Mouse (Mus musculus) midbrain, embryonic 15.5 days (tissue): ENCODE results near the gene Mlx. TPM values are rescaled to one million over a fixed set of nuclear protein-coding genes. Genes with fewer than 3 reads are reported as not detected.

ENCODE experiments used
- ATAC-seq: fragments of 200-750 bp; cut with Nextera tagmentation; replicated peaks from 2 replicates; pipeline ENCODE4 v1.8.0; 2017; ENCODE audit warnings: moderate TSS enrichment
- H3K27ac ChIP-seq: fragments of 300-500 bp; sonication (generic); 2 replicates; pipeline ENCODE4 v1.5.1; 2015; ENCODE audit warnings: mild to moderate bottlenecking, inconsistent platforms
- H3K27me3 ChIP-seq: fragments of 300-500 bp; sonication (generic); replicated peaks from 2 replicates; pipeline ENCODE4 v1.6.1; 2015; ENCODE audit warnings: inconsistent platforms
- H3K36me3 ChIP-seq: fragments of 300-500 bp; sonication (generic); replicated peaks from 2 replicates; pipeline ENCODE4 v1.6.1; 2015; ENCODE audit warnings: inconsistent platforms
- H3K4me1 ChIP-seq: fragments of 300-500 bp; sonication (generic); 2 replicates; pipeline ENCODE4 v1.6.1; 2015; ENCODE audit warnings: inconsistent platforms
- H3K4me2 ChIP-seq: fragments of 300-500 bp; sonication (generic); 2 replicates; pipeline ENCODE4 v1.6.1; 2015; ENCODE audit warnings: inconsistent platforms, mild to moderate bottlenecking, moderate library complexity
- H3K4me3 ChIP-seq: fragments of 300-500 bp; sonication (generic); 2 replicates; pipeline ENCODE4 v1.5.1; 2015; ENCODE audit warnings: mild to moderate bottlenecking, inconsistent platforms
- H3K9ac ChIP-seq: fragments of 300-500 bp; sonication (generic); 2 replicates; pipeline ENCODE4 v1.6.1; 2015; ENCODE audit warnings: mild to moderate bottlenecking, inconsistent platforms
- H3K9me3 ChIP-seq: fragments of 300-500 bp; sonication (generic); 2 replicates; pipeline ENCODE4 v1.6.1; 2016; ENCODE audit warnings: inconsistent platforms
- WGBS: fragments of 180-500 bp; shearing (Covaris S2); methylation state at CpG from one replicate; pipeline ENCODE4 v1.1.7; 2015; ENCODE audit warnings: mixed read lengths; 5-methylcytosine and 5-hydroxymethylcytosine counted together
- polyA plus RNA-seq: library from polyadenylated mRNA; unstranded; fragments of >200 nt; fragmentation: Nextera tagmentation; extraction: Ambion mirVana; gene quantifications from 2 replicates; pipeline ENCODE4 v1.2.1, GENCODE M21; 2015

Mlx gene
- polyA plus RNA-seq, result 103 and 107 TPM in 2 replicates

DNA sequence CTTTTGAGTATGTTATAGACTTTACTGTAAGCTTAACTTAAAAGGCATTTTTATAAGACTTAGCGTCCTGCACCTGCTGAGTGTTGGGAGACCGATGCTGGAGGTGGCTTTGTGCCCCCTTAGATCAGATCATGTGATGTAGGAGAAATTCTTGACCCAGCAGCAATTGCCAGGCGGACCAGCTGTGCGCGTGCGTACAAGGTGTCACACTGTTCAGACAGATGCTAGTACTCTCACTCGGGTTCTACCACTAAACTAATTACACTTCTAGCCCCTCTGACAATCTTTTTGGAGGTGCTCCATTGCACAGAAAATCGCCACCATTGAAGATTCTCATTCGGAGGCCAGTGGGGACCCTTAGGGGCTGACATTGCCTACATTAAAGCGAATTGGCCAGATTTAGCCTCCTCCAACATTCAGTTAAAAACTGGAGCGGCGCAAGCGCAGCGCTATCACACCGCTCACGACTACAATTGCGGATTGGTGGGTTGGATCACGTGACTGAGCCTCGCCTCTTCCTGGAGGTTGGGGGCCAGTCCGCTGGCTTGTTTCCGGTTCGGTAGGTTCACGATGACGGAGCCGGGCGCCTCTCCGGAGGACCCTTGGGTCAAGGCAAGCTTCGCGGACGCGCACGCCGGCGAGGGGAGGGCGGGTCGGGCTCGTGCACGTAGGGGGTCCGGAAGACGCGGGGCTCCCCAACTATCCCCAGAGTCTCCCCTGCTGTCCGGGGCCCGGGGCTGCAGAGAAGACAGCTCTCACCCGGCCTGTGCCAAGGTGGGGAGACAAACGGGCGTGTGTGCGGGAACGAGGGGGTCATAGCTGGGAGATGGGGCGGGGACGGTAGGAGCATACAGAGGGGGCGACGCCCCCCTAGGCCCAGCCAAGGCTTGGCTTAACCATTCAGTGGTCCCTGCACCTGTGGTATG lies at the start of gene Mlx:
Gene Mlx (plus strand): TSS at position 522 of the 926 bp plus-strand sequence.
- Histone ChIP-seq H3K4me2 (peak within 1 kb of the TSS; percentile 80), H3K9me3 (no peaks in the 10 kb centered on the region), H3K4me3 (peak within 1 kb of the TSS; percentile 73), H3K27ac (peak within 1 kb of the TSS; percentile 85), H3K9ac (peak within 1 kb of the TSS; percentile 73), H3K36me3 (peaks cover 26% of the 10 kb centered on the region), H3K27me3 (no peaks in the 10 kb centered on the region), H3K4me1 (peaks cover 38% of the 10 kb centered on the region)
- ATAC-seq, result peak; percentile 85
- WGBS, result 2% methylated on average over 51 of the region's 52 CpGs

DNA sequence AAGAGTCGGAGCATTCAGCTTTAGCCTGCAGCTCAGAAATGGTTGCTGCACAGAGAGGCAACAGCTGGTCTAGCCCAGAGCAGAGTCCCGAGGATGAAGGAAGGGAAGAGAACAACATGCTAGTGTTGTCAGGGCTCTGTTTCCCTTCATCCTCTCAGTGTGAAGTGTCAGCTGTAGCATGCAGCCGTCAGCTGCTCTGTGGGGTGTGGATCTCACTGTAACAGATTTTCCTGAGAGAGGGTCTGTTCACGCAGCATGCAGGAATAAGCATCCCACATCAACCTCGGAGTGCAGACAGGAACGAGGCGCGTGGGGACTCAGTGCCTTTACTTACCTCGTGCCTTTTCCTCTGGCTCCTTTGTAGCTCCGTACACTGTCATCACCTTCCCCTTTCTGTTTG lies 49.3 kb upstream of the Mlx start:
- H3K4me1 ChIP-seq, result no peaks in the 10 kb centered on the region
- WGBS, result 84% methylated on average over 10 of the region's 10 CpGs
- H3K27me3 ChIP-seq, result no peaks in the 10 kb centered on the region
- no peak overlapping the region for H3K4me2 ChIP-seq
- no peak overlapping the region for H3K4me3 ChIP-seq
- H3K9me3 ChIP-seq, result no peaks in the 10 kb centered on the region
- H3K9ac ChIP-seq, result no peak overlapping the region
- ATAC-seq, result no peak
- H3K36me3 ChIP-seq, result peaks cover 55% of the 10 kb centered on the region
- no peak overlapping the region for H3K27ac ChIP-seq

DNA sequence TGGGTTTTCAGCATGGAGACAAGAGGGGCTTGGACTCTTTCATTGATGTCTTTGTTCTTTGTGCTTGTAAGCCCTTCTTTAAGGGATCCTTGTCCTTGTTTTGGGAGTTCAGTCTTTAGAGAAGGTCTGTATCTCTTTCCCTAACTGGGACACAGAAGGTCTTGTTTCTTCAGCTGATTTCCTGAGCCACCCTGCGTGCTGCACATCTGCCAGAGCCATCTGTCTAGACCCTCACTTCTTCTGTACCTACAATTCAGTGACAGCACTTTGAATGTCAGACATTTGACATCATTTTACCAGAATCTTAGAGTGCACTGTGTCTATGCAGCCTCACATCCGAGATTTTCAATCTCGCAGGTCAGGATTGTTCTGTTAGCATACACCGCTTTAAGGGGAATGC lies 41.3 kb upstream of the Mlx start:
- no peak for ATAC-seq
- Histone ChIP-seq H3K4me3 (no peak overlapping the region), H3K27me3 (no peaks in the 10 kb centered on the region), H3K4me1 (no peaks in the 10 kb centered on the region), H3K9me3 (no peaks in the 10 kb centered on the region), H3K9ac (no peak overlapping the region), H3K36me3 (peaks cover 59% of the 10 kb centered on the region), H3K4me2 (no peak overlapping the region), H3K27ac (no peak overlapping the region)
- WGBS, result 90% methylated on average over 4 of the region's 4 CpGs

DNA sequence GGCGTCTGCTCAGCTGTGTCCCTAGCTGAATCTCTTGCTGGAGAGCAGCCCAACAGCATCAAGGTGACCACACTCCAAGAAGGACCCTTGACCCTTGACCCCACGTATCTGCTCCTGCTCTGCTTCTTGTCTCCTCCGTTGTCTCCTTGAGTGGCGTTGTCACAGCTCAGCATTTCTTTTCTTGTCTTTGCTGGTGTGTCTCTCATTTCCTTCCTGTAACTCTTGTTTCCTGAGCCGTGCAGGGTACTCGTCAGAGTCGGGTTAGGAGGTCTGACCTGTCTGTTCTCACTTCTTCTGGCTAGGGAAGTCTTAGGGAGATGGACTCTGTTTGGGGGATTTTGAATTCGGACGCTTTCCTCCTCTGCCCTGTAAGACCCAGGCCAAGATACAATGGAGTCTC lies 40.6 kb upstream of the Mlx start:
- no peak for ATAC-seq
- Histone ChIP-seq H3K9ac (no peak overlapping the region), H3K36me3 (peaks cover 55% of the 10 kb centered on the region), H3K27ac (no peak overlapping the region), H3K27me3 (no peaks in the 10 kb centered on the region), H3K4me3 (no peak overlapping the region), H3K4me2 (no peak overlapping the region), H3K9me3 (no peaks in the 10 kb centered on the region), H3K4me1 (no peaks in the 10 kb centered on the region)
- 65% methylated on average over 9 of the region's 9 CpGs for WGBS

DNA sequence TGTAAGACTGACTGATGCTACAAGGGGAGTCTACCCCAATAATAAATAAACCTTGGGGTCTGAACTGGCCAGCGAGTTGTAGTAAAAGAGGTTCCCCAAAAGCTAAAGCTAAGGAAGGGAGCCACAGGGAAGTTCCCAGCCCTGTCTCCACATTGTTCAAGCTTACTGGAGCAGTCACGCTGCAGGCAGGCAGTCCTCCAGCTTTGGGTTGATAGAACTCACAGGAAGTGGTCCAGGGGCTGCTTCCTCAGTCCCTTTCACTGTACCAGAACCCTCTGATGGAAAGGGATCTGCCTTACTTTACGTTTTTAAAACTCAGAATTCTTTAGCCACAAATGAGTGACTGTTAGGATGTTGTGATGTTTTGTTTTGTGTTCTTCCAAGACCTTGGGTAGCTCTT lies 39.6 kb upstream of the Mlx start:
- peaks cover 64% of the 10 kb centered on the region for H3K36me3 ChIP-seq

DNA sequence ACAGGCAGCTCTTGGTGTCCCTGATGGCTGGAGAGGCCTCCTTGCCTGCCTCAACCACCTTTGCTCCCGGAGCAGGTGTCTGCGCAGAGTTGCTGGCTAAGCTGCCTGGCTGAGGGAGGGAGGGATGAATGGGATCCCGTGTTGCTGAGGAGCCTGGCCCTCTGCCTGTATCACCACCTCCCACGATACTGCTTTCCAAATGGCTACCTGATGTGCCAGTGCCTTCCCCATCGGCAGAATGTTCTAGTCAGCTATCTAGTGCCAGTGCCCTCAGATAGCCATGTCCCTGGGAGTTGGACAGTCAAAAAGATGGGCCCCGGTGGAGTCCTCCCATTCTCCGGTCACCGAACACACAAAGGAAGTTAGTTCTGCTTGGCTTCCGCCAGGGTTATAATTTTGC lies 36.7 kb upstream of the Mlx start:
- Histone ChIP-seq H3K4me1 (no peaks in the 10 kb centered on the region), H3K9me3 (no peaks in the 10 kb centered on the region), H3K27me3 (no peaks in the 10 kb centered on the region), H3K9ac (no peak overlapping the region), H3K4me3 (no peak overlapping the region), H3K27ac (no peak overlapping the region), H3K36me3 (peaks cover 62% of the 10 kb centered on the region), H3K4me2 (no peak overlapping the region)
- 86% methylated on average over 9 of the region's 9 CpGs for whole genome bisulfite sequencing
- no peak for ATAC-seq

More for the DNA sequence above, 39.6 kb upstream of the Mlx start:
- Histone ChIP-seq H3K4me3 (no peak overlapping the region), H3K27me3 (no peaks in the 10 kb centered on the region), H3K27ac (no peak overlapping the region), H3K4me1 (no peaks in the 10 kb centered on the region), H3K9ac (no peak overlapping the region), H3K4me2 (no peak overlapping the region), H3K9me3 (no peaks in the 10 kb centered on the region)
- 73% methylated on average over 3 of the region's 3 CpGs for WGBS
- ATAC-seq, result no peak

DNA sequence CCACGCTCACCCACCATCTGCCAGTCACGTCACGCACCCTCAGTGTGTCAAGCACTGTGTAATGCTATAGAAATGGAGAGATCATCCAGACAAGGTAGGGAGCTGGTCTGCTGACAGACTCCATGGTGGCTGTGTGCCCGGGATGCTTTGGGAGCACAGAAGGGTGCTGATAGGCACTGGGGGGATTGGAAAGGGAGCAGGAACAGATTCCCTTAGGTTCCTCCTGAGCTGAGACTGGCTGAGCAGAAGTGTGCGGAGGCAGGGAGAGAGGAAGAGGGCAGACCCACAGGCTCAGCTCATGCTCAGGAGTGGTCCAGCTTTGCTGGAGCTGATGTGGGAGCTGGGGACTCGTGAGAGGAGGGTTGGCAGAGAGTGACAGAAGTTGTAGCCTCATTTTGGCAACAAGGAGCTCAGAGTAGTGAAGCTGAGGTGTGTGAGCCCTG lies 36.0 kb upstream of the Mlx start:
- peaks cover 66% of the 10 kb centered on the region for H3K36me3 ChIP-seq
- H3K27me3 ChIP-seq, result no peaks in the 10 kb centered on the region
- H3K9ac ChIP-seq, result no peak overlapping the region
- WGBS, result 82% methylated on average over 6 of the region's 6 CpGs
- no peaks in the 10 kb centered on the region for H3K4me1 ChIP-seq
- no peak overlapping the region for H3K27ac ChIP-seq
- H3K9me3 ChIP-seq, result no peaks in the 10 kb centered on the region
- no peak overlapping the region for H3K4me2 ChIP-seq
- no peak for ATAC-seq
- no peak overlapping the region for H3K4me3 ChIP-seq

DNA sequence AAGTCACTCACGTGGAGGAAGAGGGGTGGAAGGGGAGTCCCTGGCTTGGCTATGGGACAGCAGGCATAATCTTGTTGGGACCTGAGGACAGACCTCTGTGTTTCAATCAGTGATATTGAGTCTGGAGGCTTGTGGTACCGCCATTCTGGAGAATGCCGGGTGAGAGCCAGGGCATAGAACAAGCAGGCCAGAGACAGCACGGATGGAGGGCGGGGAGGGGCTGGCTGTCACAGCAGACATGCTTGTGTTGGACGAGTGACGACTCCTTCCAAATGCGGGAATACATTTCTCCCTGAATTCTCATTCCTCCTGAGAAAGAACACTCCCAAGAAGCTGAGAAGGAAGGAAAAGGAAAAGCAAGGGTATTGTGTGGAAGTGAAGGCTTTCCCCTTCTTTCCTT lies 35.5 kb upstream of the Mlx start:
- Histone ChIP-seq H3K4me3 (no peak overlapping the region), H3K27ac (no peak overlapping the region), H3K4me2 (no peak overlapping the region), H3K27me3 (no peaks in the 10 kb centered on the region), H3K4me1 (no peaks in the 10 kb centered on the region), H3K9me3 (no peaks in the 10 kb centered on the region), H3K9ac (no peak overlapping the region), H3K36me3 (peaks cover 68% of the 10 kb centered on the region)
- ATAC-seq, result no peak
- WGBS, result 85% methylated on average over 8 of the region's 8 CpGs

DNA sequence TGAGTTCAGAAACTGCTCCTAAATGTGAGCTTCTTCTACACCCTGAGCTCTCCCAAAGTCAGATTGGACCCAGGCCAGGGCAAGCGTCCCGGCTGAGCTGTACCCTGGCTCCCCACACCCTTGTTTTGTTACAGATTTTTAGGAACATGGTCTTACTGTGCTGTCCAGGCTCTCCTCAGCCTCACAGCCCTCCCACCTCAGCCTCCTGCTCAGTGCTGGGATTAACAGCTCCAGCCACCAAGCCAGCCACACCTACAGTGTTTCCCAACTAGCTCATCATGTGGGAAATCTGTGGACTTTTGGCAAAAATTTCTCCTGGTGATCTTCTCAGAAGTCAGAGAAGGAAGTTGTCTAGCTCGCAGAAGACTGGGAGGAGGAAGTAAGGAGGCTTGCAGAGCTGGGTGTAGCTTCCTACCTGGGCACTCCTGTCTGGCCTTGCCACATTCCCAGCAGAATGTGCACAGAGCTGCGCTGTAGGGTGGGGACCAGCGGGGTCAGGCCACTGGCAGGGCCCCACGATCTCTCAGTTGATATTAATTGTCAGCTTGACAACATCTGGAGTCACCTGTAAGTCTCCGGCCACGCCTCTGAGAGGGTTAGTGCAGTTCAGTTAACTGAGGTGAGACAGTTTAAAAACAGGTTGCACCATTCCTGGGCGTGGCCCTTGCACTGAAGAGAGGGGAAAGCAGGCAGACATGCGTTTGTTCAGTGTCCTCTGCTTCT lies 34.2 kb upstream of the Mlx start:
- H3K9me3 ChIP-seq, result no peaks in the 10 kb centered on the region
- H3K9ac ChIP-seq, result no peak overlapping the region
- no peak overlapping the region for H3K27ac ChIP-seq
- WGBS, result 92% methylated on average over 10 of the region's 10 CpGs
- no peaks in the 10 kb centered on the region for H3K4me1 ChIP-seq
- ATAC-seq, result no peak
- H3K27me3 ChIP-seq, result no peaks in the 10 kb centered on the region
- H3K4me3 ChIP-seq, result no peak overlapping the region
- peaks cover 55% of the 10 kb centered on the region for H3K36me3 ChIP-seq
- no peak overlapping the region for H3K4me2 ChIP-seq

DNA sequence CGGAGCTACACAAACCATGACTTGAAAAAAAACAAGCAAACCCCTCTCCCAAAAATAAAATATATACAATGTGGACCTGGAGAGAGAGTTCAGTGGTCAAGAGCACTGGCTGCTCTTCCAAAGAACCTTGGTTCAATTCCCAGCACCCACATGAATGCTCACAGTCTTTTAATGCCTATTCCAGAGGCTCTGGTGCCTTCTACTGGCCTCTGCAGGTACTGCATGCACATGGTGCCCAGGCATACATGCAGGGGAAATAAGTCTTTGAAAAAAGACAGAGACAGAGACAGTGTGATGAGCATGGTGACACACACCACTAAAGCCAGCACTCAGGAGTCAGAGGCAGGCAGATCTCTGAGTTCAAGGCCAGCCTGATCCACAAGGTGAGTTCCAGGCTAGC lies 33.1 kb upstream of the Mlx start:
- Histone ChIP-seq H3K27ac (no peak overlapping the region), H3K9ac (no peak overlapping the region), H3K4me3 (no peak overlapping the region), H3K27me3 (no peaks in the 10 kb centered on the region), H3K9me3 (no peaks in the 10 kb centered on the region), H3K36me3 (peaks cover 55% of the 10 kb centered on the region), H3K4me2 (no peak overlapping the region), H3K4me1 (no peaks in the 10 kb centered on the region)
- no peak for ATAC-seq
- WGBS, result 100% methylated on average over 1 of the region's 1 CpGs

DNA sequence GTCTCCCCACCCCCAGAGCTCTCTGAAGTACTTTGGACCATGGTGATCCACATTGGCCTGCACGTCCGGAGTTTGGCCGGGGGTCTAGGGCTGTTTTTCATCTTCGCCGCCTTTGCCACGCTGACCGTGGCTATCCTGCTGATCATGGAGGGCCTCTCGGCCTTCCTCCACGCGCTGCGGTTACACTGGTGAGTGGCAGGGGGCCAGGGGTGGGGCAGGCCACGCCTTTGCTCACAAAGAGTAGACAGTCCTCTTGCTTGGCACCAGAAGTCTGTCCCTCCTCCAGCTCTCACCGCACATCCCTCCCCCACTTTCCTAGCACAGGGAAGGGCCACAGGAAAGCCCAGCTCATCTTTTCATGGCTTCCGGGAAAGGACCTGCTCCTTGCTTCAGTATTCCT lies 31.7 kb upstream of the Mlx start:
- Histone ChIP-seq H3K9me3 (no peaks in the 10 kb centered on the region), H3K36me3 (peaks cover 60% of the 10 kb centered on the region), H3K27ac (no peak overlapping the region), H3K27me3 (no peaks in the 10 kb centered on the region), H3K4me1 (no peaks in the 10 kb centered on the region), H3K4me2 (no peak overlapping the region), H3K9ac (no peak overlapping the region), H3K4me3 (no peak overlapping the region)
- ATAC-seq, result no peak
- 85% methylated on average over 14 of the region's 14 CpGs for WGBS

DNA sequence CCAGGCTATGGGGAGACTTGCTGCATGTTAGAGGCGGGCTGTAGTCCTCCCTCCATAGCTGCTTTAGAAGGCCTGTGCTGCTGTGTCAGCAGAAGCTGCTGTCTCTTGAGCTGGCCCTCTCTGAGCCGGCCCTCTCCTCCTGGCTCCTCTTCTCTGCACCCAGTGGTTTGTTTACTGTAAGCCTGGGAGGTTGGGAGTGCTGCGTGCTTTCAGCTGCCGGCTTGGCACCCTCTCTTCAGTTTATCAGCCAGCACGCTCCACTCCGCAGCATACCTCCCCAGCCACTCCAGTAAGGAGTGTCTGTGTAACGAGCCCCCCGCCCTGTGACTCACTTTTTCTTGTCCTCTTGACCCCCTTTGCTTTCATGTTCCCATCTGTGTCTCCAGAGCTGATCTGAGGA lies 30.2 kb upstream of the Mlx start:
- H3K36me3 ChIP-seq, result peaks cover 60% of the 10 kb centered on the region
- ATAC-seq, result no peak

More for the DNA sequence above, 30.2 kb upstream of the Mlx start:
- no peaks in the 10 kb centered on the region for H3K4me1 ChIP-seq
- no peaks in the 10 kb centered on the region for H3K27me3 ChIP-seq
- no peaks in the 10 kb centered on the region for H3K9me3 ChIP-seq
- 53% methylated on average over 8 of the region's 8 CpGs for WGBS
- H3K9ac ChIP-seq, result no peak overlapping the region
- no peak overlapping the region for H3K4me2 ChIP-seq
- no peak overlapping the region for H3K27ac ChIP-seq
- H3K4me3 ChIP-seq, result no peak overlapping the region
